Mouse (Mus musculus) embryonic facial prominence, embryonic 14.5 days (tissue): ENCODE data around the gene Spop. TPM values are rescaled to one million over a fixed set of nuclear protein-coding genes. Genes with fewer than 3 reads are reported as not detected.
A peak's percentile ranks its signal among the peaks of the same experiment; 100 is the strongest.

ENCODE experiments used
- ATAC-seq: fragments of 200-750 bp; cut with Nextera tagmentation; 2 replicates; pipeline ENCODE4 v1.8.0; 2017; ENCODE audit warnings: low read depth, moderate number of reproducible peaks, moderate TSS enrichment
- DNase-seq: peaks from one replicate; pipeline ENCODE4 v3.0.0-alpha.2; 2015; ENCODE audit warnings: low spot score
- H3K27ac ChIP-seq: fragments of 300-500 bp; sonication (generic); replicated peaks from 2 replicates; pipeline ENCODE4 v1.5.1; 2014; ENCODE audit warnings: low read depth, mild to moderate bottlenecking, low read length, moderate library complexity
- H3K27me3 ChIP-seq: fragments of 300-500 bp; sonication (generic); replicated peaks from 2 replicates; pipeline ENCODE4 v1.6.1; 2014; ENCODE audit warnings: low read length; ENCODE audit not compliant: control insufficient read depth, insufficient read depth
- H3K36me3 ChIP-seq: fragments of 300-500 bp; sonication (generic); 2 replicates; pipeline ENCODE4 v1.6.1; 2014; ENCODE audit warnings: low read length, mixed read lengths; ENCODE audit not compliant: control insufficient read depth, insufficient read depth
- H3K4me1 ChIP-seq: fragments of 300-500 bp; sonication (generic); 2 replicates; pipeline ENCODE4 v1.6.1; 2014; ENCODE audit warnings: antibody characterized with exemption, low read length; ENCODE audit not compliant: control insufficient read depth, insufficient read depth
- H3K4me2 ChIP-seq: fragments of 300-500 bp; sonication (generic); 2 replicates; pipeline ENCODE4 v1.6.1; 2014; ENCODE audit warnings: low read depth, mild to moderate bottlenecking, low read length, moderate library complexity, mixed read lengths
- H3K4me3 ChIP-seq: fragments of 300-500 bp; sonication (generic); 2 replicates; pipeline ENCODE4 v1.5.1; 2014; ENCODE audit warnings: low read depth, mild to moderate bottlenecking, low read length
- H3K9ac ChIP-seq: fragments of 300-500 bp; sonication (generic); 2 replicates; pipeline ENCODE4 v1.6.1; 2014; ENCODE audit warnings: low read depth, mild to moderate bottlenecking, low read length, moderate library complexity, mixed read lengths
- H3K9me3 ChIP-seq: fragments of 300-500 bp; sonication (generic); 2 replicates; pipeline ENCODE4 v1.6.1; 2016; ENCODE audit warnings: low read length; ENCODE audit not compliant: control insufficient read depth
- WGBS: fragments of 180-500 bp; shearing (Covaris S2); extraction: QIAGEN DNeasy Blood & Tissue Kit; methylation state at CpG from one replicate; pipeline ENCODE4 v1.1.7; 2014; 5-methylcytosine and 5-hydroxymethylcytosine counted together
- polyA plus RNA-seq: library from polyadenylated mRNA; unstranded; fragments of >200 nt; fragmentation: Nextera tagmentation; extraction: Ambion mirVana; gene quantifications from 2 replicates; pipeline ENCODE4 v1.2.1, GENCODE M21; 2014

Gene Spop
- polyA plus RNA-seq, 1 experiment from 2014 or later = 98.3 TPM

DNA sequence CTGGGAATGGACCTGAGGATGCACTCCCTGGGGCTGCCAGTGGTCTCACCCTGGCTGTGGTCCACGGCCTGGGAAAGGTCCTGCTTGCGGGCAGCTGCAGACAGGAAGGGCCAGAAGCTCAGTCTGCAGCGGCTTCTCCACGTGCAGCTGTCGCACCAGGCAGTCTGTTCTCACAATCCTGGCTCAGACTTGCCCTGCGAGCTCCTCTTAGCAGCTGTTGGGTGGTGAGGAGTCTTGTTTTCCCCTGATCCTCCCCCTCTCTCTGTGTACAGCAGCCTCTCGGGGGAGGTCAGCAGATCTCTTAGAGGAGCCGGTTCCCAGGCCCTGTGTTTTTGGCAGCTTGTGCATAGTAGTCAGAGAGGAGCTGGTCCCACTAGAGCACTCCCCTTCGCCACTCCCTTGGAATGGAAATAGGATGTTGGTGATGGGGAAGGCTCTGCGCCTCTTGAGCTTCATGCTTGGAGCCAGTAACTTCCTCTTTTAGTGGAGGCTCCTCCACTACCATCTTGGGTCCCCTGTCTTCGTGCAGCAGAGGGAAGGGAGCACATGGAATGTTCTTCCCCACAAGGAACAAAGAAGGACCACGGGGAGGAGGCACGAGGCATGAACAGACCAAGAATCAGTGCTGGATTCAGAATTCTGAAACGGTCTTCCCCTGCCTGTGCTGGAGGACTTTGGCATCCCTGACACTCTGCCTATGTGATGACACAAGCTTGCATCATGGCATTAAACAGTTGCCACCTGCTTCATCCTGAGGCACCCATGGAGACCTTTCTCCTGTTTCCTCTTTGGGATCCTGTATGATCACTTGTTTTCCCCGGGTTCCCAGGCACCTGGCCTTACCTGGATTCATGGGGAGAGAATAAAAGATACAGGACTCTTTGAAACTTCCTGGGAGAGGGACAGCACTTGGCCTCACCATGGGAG is 43.7 kb upstream of the Spop start:
- Histone ChIP-seq H3K36me3 (peaks cover 39% of the 10 kb centered on the region), H3K4me3 (no peak overlapping the region), H3K9ac (no peak overlapping the region), H3K27ac (no peak overlapping the region; the same call in 1 of the 2 replicates), H3K27me3 (no peaks in the 10 kb centered on the region), H3K9me3 (no peaks in the 10 kb centered on the region), H3K4me1 (peaks cover 4% of the 10 kb centered on the region; the same call in 1 of the 2 replicates), H3K4me2 (no peak overlapping the region)
- DNase-seq (peak; percentile 90), ATAC-seq (peak; percentile 88)
- 59% methylated on average over 14 of the region's 15 CpGs for WGBS

DNA sequence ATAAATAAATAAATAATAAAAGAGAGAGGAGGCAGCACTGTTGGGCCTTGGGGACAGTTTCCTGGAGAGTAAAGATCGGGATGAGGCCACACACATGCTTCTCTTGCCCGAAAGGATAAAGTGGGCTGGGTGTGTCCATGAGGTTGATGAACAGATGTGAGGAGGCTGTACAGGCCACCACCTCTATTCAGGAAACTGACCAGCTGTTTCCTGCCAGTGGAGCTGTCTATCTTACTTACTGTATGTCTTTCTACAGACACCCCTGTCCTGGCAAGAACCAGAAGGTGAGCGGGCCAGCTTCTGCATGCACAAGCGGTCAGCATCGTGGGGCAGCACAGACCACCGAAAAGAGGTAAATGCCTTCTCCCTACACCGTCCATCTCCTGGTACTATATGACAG is 42.7 kb upstream of the Spop start:
- 94% methylated on average over 7 of the region's 7 CpGs for WGBS
- DNase-seq = no peak
- Histone ChIP-seq H3K9ac (no peak overlapping the region), H3K27me3 (no peaks in the 10 kb centered on the region), H3K4me2 (no peak overlapping the region), H3K4me1 (peaks cover 4% of the 10 kb centered on the region; the same call in 1 of the 2 replicates), H3K9me3 (no peaks in the 10 kb centered on the region), H3K27ac (no peak overlapping the region), H3K36me3 (peaks cover 49% of the 10 kb centered on the region), H3K4me3 (no peak overlapping the region)
- ATAC-seq = no peak

DNA sequence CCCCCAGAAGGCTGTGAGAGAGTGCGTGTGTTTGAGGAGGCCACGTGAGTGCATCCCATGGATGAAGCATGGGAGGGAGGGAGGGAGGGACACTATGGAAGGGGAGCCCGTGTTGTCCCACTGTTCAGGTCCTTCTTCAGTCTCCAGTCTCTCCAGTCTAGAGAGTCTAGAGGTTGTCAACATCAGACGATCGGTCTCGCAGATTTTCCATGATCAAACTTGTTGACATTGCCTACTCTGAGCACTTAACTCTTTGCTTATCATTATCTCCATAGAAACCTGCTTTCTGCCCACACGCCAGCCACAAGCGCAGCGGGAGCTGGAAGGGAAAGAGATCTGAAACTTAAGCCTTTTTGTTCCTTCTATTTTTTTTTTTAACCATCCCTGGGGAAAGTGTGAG is 35.0 kb upstream of the Spop start:
- Histone ChIP-seq H3K36me3 (peaks cover 66% of the 10 kb centered on the region), H3K27ac (no peak overlapping the region), H3K9ac (no peak overlapping the region), H3K27me3 (no peaks in the 10 kb centered on the region), H3K9me3 (no peaks in the 10 kb centered on the region), H3K4me1 (no peaks in the 10 kb centered on the region), H3K4me2 (no peak overlapping the region), H3K4me3 (no peak overlapping the region)
- 76% methylated on average over 9 of the region's 9 CpGs for WGBS
- ATAC-seq (no peak), DNase-seq (no peak)

DNA sequence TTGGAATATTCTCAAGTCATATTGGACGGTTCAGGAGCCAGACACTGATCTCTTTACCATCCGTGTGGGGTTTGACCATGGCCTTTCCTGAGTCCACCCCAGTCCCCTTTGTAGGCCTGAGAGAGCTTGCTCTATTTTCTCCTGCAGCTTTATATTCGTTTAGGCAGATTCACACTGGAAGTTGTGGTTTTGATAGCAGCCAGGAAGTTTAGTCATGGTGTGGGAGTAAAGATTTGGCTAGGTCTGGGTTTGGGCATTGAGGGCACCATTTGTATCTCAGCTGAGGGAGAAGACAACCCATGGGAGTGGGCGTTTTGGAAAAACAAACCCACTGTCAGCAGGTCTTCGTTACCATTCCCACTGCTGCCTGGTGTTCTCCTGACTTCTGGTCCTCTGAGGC is 34.3 kb upstream of the Spop start:
- Histone ChIP-seq H3K4me3 (no peak overlapping the region), H3K4me1 (no peaks in the 10 kb centered on the region), H3K4me2 (no peak overlapping the region), H3K27me3 (no peaks in the 10 kb centered on the region), H3K27ac (no peak overlapping the region), H3K36me3 (peaks cover 63% of the 10 kb centered on the region), H3K9ac (no peak overlapping the region), H3K9me3 (no peaks in the 10 kb centered on the region)
- WGBS = 77% methylated on average over 5 of the region's 5 CpGs
- ATAC-seq (no peak), DNase-seq (no peak)

DNA sequence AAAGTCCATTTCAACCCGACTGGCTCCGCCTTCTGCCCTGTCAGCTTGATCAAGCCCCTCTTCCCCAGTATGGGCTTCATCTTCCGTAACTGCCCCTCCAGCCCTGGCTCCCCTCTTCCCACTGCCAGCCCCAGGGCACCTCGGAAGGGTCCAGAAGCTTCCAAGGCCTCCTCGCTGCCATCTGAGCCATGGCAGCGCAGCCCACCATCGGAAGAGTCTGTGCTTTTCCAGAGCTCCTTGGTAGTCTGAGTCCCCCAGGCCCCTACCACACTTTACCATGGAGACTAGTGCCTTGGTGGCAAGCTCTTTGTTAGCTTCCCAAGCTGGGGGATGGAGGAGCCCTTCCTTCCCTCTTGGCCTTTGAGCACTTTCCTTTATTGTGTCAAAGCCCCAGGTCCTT is 33.2 kb upstream of the Spop start:
- no peak overlapping the region for H3K27ac ChIP-seq
- ATAC-seq (no peak), DNase-seq (no peak)
- no peak overlapping the region for H3K4me2 ChIP-seq
- no peaks in the 10 kb centered on the region for H3K27me3 ChIP-seq
- WGBS = 92% methylated on average over 7 of the region's 7 CpGs
- no peak overlapping the region for H3K9ac ChIP-seq
- no peaks in the 10 kb centered on the region for H3K9me3 ChIP-seq
- H3K4me3 ChIP-seq = no peak overlapping the region
- no peaks in the 10 kb centered on the region for H3K4me1 ChIP-seq
- H3K36me3 ChIP-seq = peaks cover 52% of the 10 kb centered on the region

DNA sequence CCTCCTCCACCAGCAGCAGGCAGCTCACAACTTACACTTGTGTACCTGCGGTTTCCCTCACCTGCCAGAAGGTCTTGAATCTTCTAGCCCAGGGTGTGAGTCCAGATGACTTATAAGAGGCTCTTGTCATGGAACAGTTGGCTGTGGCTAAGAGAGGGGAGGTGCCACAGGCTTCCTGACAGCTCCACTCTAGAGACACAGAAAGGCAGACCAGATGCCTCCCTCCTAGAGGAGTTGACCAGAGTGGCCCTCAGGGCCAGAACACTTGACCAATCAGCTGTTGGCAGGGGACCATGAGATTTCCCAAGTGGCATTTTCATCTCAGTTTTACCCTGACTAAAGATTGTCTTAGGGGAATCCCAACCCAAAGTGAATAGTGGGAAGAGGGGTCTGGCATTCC is 32.7 kb upstream of the Spop start:
- peaks cover 48% of the 10 kb centered on the region for H3K36me3 ChIP-seq
- no peak overlapping the region for H3K27ac ChIP-seq
- no peak overlapping the region for H3K4me3 ChIP-seq
- no peaks in the 10 kb centered on the region for H3K4me1 ChIP-seq
- no peak overlapping the region for H3K4me2 ChIP-seq
- DNase-seq (no peak), ATAC-seq (no peak)
- WGBS = 89% methylated on average over 1 of the region's 1 CpGs
- H3K9me3 ChIP-seq = no peaks in the 10 kb centered on the region
- no peaks in the 10 kb centered on the region for H3K27me3 ChIP-seq
- H3K9ac ChIP-seq = no peak overlapping the region

DNA sequence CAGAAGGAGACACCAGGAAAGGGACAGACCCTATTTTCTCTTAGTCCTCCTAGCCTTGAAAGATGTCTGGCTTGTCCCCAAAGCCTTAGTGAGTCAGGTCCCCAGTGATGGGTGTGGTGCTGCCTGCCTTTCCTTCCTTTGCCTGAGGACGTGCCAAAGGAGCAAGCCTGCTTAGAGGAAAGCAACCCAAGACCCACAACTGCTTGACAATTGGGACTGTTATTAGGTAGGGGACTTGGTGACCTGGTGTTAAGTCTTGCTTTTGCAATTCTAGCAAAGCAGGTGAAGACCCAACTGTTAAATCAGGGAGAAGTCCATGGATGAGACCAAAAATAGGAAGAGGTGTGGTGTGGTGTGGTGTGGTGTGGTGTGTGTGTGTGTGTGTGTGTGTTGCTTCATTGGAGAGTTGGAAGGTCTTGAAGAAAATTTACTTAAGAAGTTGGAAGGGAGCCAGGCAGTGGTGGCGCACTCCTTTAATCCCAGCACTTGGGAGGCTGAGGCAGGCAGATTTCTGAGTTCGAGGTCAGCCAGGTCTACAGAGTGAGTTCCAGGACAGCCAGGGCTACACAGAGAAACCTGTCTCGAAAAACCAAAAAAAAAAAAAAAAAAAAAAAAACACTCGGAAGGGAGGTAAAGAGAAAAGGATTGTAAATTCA is 30.4 kb upstream of the Spop start:
- H3K27me3 ChIP-seq = no peaks in the 10 kb centered on the region
- no peaks in the 10 kb centered on the region for H3K9me3 ChIP-seq
- peaks cover 50% of the 10 kb centered on the region for H3K36me3 ChIP-seq
- no peaks in the 10 kb centered on the region for H3K4me1 ChIP-seq
- ATAC-seq = no peak
- 79% methylated on average over 5 of the region's 5 CpGs for WGBS
- no peak overlapping the region for H3K9ac ChIP-seq
- no peak overlapping the region for H3K4me3 ChIP-seq
- DNase-seq = no peak
- H3K4me2 ChIP-seq = no peak overlapping the region
- H3K27ac ChIP-seq = no peak overlapping the region

DNA sequence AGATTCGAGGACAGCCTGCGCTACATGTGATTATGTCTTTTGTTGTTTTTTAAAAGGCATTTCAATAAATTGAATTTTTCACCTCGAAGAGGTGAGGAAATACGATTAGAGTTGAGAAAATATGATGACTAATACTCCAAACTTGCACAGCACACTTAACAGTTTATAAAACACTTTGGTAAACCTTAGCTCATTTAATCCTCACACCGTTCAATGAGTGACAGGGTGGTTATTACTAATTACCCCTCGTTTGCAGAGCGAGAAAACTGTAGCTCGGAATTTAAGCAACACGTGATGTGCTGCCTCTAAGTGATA is 29.9 kb upstream of the Spop start:
- DNase-seq (no peak), ATAC-seq (no peak; the same call in 1 of the 2 replicates)
- Histone ChIP-seq H3K27me3 (no peaks in the 10 kb centered on the region), H3K9ac (peak overlapping the region; percentile 87), H3K27ac (no peak overlapping the region), H3K4me2 (peak overlapping the region; percentile 57), H3K9me3 (no peaks in the 10 kb centered on the region), H3K36me3 (peaks cover 50% of the 10 kb centered on the region), H3K4me3 (peak overlapping the region; percentile 79), H3K4me1 (no peaks in the 10 kb centered on the region)
- 41% methylated on average over 9 of the region's 9 CpGs for WGBS
